Mouse (Mus musculus) hindbrain, embryonic 11.5 days (tissue): Measurements from ENCODE around the gene Fbxo3. TPM values are rescaled to one million over a fixed set of nuclear protein-coding genes. Genes with fewer than 3 reads are reported as not detected.
"Not testable (repeated sequence)": the region's sequence is repeated elsewhere in the genome, so short reads cannot be mapped to it uniquely, and the experiment has no call there.

Source experiments
- ATAC-seq: fragments of 200-750 bp; cut with Nextera tagmentation; 2 replicates; pipeline ENCODE4 v1.8.0; 2017; ENCODE audit warnings: mild to moderate bottlenecking, moderate TSS enrichment, moderate library complexity; ENCODE audit not compliant: low FRiP score
- DNase-seq: peaks from one replicate; pipeline ENCODE4 v3.0.0-alpha.2; 2015; ENCODE audit warnings: low spot score
- H3K27ac ChIP-seq: fragments of 300-500 bp; sonication (generic); 2 replicates; pipeline ENCODE4 v1.5.1; 2014; ENCODE audit warnings: mild to moderate bottlenecking, low read depth, low read length
- H3K27me3 ChIP-seq: fragments of 300-500 bp; sonication (generic); 2 replicates; pipeline ENCODE4 v1.6.1; 2014; ENCODE audit warnings: mild to moderate bottlenecking, low read length, moderate library complexity, mixed read lengths; ENCODE audit not compliant: control insufficient read depth, insufficient read depth
- H3K36me3 ChIP-seq: fragments of 300-500 bp; sonication (generic); 2 replicates; pipeline ENCODE4 v1.6.1; 2014; ENCODE audit warnings: mild to moderate bottlenecking, low read length, moderate library complexity, mixed read lengths; ENCODE audit not compliant: control insufficient read depth, insufficient read depth
- H3K4me1 ChIP-seq: fragments of 300-500 bp; sonication (generic); replicated peaks from 2 replicates; pipeline ENCODE4 v1.6.1; 2014; ENCODE audit warnings: low read length, mixed read lengths; ENCODE audit not compliant: control insufficient read depth, insufficient read depth
- H3K4me2 ChIP-seq: fragments of 300-500 bp; sonication (generic); replicated peaks from 2 replicates; pipeline ENCODE4 v1.6.1; 2014; ENCODE audit warnings: mild to moderate bottlenecking, low read depth, low read length
- H3K4me3 ChIP-seq: fragments of 300-500 bp; sonication (generic); 2 replicates; pipeline ENCODE4 v1.5.1; 2014; ENCODE audit warnings: low read depth, low read length
- H3K9ac ChIP-seq: fragments of 300-500 bp; sonication (generic); 2 replicates; pipeline ENCODE4 v1.6.1; 2014; ENCODE audit warnings: low read depth, low read length
- H3K9me3 ChIP-seq: fragments of 300-500 bp; sonication (generic); 2 replicates; pipeline ENCODE4 v1.6.1; 2016; ENCODE audit warnings: low read length; ENCODE audit not compliant: control insufficient read depth
- WGBS: fragments of 180-500 bp; shearing (Covaris S2); extraction: QIAGEN DNeasy Blood & Tissue Kit; methylation state at CpG from one replicate; pipeline ENCODE4 v1.1.7; 2014; 5-methylcytosine and 5-hydroxymethylcytosine counted together
- polyA plus RNA-seq: library from polyadenylated mRNA; unstranded; fragments of >200 nt; fragmentation: Nextera tagmentation; extraction: Ambion mirVana; gene quantifications from 2 replicates; pipeline ENCODE4 v1.2.1, GENCODE M21; 2014

Gene Fbxo3
- polyA plus RNA-seq, 1 experiment from 2014 or later: 61.4 TPM

DNA sequence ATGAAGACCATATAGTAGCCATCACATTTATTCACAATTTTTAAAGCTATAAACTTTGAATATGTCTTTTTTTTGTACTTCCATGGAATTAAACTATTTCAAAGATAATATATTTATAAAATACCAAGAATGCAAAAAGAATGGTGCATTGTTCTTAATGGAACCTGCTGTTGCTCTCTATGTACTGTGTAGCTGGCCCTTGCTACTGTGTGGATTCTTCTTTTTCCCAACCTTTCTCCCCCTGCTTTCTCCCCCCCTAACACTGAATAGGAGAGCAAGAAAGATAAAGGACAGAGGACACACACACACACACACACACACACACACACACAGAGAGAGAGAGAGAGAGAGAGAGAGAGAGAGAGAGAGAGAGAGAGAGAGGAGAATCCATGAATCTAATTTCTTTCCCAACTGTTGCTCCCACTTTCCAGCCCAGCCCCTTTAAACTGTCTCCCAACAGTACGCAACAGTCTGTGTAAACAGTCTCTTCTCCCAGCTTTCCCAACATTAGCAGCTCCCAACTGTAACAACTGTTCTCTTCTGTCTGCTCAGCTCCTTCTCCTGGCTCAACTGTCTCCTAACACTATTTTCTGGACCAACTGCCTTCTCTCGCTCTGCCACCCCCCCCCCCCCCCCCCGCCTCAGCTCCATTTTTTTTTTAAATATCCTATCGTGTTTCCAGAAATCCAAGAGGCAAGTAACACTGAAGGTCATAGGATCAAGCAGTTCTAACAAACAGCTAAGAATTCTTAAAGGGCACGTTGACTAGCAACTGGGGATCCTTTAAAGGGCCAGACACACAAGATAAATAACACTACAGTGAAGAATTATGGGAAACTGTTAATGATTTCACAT, 16.3 kb downstream of the Fbxo3 start:
- H3K4me1 ChIP-seq: no peaks in the 10 kb centered on the region
- H3K9me3 ChIP-seq: no peaks in the 10 kb centered on the region
- 35% methylated on average over 4 of the region's 5 CpGs for WGBS
- DNase-seq: no peak
- no peak overlapping the region for H3K27ac ChIP-seq
- ATAC-seq: no peak
- H3K9ac ChIP-seq: no peak overlapping the region
- H3K36me3 ChIP-seq: 0 out of 2 replicates have a peak, but pooled peaks cover 5% of the 10 kb centered on the region
- H3K27me3 ChIP-seq: no peaks in the 10 kb centered on the region
- H3K4me2 ChIP-seq: no peak overlapping the region
- no peak overlapping the region for H3K4me3 ChIP-seq

DNA sequence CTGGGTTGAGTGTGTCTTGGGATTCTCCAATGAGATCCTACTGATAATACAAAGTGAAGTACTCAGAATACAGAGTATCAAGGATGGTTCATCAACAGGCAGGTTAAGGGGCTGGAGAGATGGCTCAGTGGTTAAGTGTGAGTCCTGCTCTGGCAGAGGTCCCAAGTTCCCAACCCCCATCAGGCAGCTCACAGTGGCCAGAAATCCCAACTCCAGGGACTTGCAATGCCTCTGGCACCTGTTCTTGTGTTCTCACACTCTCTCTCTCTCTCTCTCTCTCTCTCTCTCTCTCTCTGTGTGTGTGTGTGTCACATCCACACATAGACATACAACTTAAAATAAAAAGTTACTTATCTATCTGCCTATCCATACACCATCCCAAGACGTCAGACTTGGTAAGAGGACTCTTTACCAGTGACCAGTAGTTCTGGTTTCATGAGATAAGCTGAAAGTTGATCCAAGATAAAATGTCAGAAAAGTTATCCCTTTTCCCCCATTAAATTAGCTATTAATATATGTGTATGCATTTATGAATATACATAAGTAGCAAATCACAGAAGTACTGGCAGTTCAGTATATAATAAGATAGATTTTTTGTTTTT, 17.1 kb downstream of the Fbxo3 start:
- H3K27ac ChIP-seq: no peak overlapping the region
- WGBS: 86% methylated on average over 1 of the region's 1 CpGs

DNA sequence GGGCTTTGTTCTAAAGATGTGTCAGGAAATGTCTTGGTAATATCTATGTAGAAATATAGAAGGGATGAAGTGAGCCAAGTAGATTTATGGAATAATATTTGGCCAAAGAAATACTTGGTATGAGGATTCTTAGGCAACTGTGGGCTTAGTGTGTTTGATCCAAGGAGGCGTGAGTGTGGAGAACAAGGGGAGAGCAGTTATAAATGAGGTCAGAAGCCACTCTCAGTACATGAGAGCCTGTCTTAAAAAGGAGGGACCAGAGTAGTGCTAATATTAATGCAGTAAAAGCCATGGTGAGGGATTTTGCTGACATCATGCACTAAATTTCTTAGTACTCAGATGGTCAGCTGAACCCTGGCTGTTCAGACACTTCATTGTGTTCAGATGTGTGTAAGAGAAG, 30.9 kb downstream of the Fbxo3 start:
- Histone ChIP-seq H3K4me2 (no peak overlapping the region), H3K9ac (no peak overlapping the region), H3K4me3 (no peak overlapping the region), H3K27ac (no peak overlapping the region), H3K4me1 (no peaks in the 10 kb centered on the region), H3K36me3 (0 out of 2 replicates have a peak, but pooled peaks cover 6% of the 10 kb centered on the region), H3K9me3 (no peaks in the 10 kb centered on the region), H3K27me3 (no peaks in the 10 kb centered on the region)
- WGBS: 88% methylated on average over 1 of the region's 1 CpGs
- ATAC-seq (no peak), DNase-seq (no peak)

More for the DNA sequence above, 17.1 kb downstream of the Fbxo3 start:
- Histone ChIP-seq H3K9ac (no peak overlapping the region), H3K27me3 (no peaks in the 10 kb centered on the region), H3K4me3 (no peak overlapping the region), H3K36me3 (0 out of 2 replicates have a peak, but pooled peaks cover 5% of the 10 kb centered on the region), H3K9me3 (no peaks in the 10 kb centered on the region), H3K4me2 (no peak overlapping the region), H3K4me1 (no peaks in the 10 kb centered on the region)
- no peak for DNase-seq
- ATAC-seq: no peak

DNA sequence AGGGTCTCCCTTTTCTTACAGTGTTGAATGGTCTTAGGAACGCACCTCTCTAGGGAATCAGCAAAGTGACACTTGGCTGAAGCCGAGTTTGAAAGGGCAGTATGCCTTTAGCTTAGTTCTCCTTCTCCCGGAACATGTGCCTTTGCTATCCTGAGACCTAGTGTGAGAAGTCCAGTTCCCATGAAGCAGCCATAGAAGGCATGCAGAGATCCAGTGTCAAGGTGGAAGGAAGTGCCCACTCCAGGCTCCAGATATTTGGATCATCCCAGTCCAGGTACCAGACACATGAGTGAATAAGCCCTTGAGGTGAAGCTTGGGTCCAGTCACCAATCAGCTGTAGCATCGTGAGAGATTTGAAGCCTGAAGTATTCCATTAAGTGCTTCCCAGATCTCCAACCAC, 31.4 kb downstream of the Fbxo3 start:
- Histone ChIP-seq H3K4me1 (no peaks in the 10 kb centered on the region), H3K27me3 (no peaks in the 10 kb centered on the region), H3K36me3 (0 out of 2 replicates have a peak, but pooled peaks cover 6% of the 10 kb centered on the region), H3K27ac (no peak overlapping the region), H3K4me3 (no peak overlapping the region), H3K9ac (no peak overlapping the region), H3K9me3 (no peaks in the 10 kb centered on the region), H3K4me2 (no peak overlapping the region)
- WGBS: 88% methylated on average over 4 of the region's 4 CpGs
- no peak for DNase-seq
- ATAC-seq: no peak

DNA sequence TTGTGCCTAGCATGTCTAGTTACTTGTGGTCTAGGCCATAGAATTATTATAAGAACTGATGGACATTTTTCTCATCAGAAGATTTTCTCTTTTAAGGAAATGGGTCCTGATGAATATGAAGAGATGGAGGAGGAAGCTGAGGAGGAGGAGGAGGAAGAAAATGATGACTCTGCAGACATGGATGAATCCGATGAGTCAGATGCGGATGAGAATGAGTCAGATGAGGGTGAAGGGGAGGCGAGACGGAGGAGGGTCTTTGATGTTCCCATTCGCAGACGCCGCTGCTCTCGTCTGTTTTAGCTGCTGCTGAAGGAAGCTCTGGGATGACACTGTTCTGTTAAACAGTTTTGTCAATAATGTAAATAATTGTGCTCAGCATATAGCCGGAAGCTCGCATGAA, 32.3 kb downstream of the Fbxo3 start:
- no peaks in the 10 kb centered on the region for H3K4me1 ChIP-seq
- no peak overlapping the region for H3K4me2 ChIP-seq
- 80% methylated on average over 10 of the region's 10 CpGs for WGBS
- no peak overlapping the region for H3K4me3 ChIP-seq
- H3K27ac ChIP-seq: no peak overlapping the region
- no peaks in the 10 kb centered on the region for H3K9me3 ChIP-seq
- no peaks in the 10 kb centered on the region for H3K27me3 ChIP-seq
- ATAC-seq (no peak), DNase-seq (no peak)
- H3K36me3 ChIP-seq: 0 out of 2 replicates have a peak, but pooled peaks cover 6% of the 10 kb centered on the region
- no peak overlapping the region for H3K9ac ChIP-seq

DNA sequence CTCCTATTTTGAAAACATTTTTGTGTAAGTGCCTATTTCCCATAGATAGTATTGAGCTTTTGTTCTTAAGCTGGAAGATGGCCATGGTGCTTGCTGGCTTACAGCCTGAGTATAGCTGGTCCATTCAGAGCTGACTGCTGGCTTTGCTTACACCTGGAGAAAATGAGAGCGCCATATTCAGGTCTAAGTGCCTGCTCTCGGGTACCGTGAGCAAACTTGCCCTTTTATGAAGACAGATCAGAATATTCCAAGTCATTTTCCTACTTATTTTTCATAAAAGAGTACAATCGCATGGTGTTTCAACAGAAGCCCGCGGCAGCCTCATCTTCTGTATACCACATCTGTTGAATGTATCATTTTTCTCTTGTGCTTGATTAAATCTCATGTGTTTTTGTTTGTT, 33.5 kb downstream of the Fbxo3 start:
- Histone ChIP-seq H3K4me1 (no peaks in the 10 kb centered on the region), H3K27me3 (no peaks in the 10 kb centered on the region), H3K36me3 (0 out of 2 replicates have a peak, but pooled peaks cover 4% of the 10 kb centered on the region), H3K9me3 (no peaks in the 10 kb centered on the region), H3K4me2 (no peak overlapping the region), H3K9ac (no peak overlapping the region), H3K27ac (no peak overlapping the region), H3K4me3 (no peak overlapping the region)
- DNase-seq (no peak), ATAC-seq (no peak)
- WGBS: 98% methylated on average over 6 of the region's 6 CpGs

DNA sequence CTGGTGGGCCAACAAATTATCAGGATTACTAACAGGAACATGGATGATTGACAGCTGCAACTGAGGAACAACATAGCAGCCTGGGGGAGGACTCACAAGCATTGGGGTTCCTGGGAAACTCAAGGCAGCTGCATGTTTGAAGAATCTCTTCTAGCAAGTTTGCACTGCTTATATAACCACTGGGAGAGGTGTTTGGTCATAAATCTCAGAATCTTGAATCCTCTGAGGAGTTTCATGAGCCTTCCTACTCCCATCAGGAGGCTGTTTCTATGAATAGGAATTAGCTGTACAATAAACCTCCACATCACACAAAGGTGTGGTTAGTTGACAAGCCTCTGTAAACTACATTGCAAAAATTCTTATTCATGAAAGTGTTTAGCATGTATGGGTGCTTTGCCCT, 35.1 kb downstream of the Fbxo3 start:
- Histone ChIP-seq H3K36me3 (0 out of 2 replicates have a peak, but pooled peaks cover 4% of the 10 kb centered on the region), H3K27ac (no peak overlapping the region), H3K4me1 (no peaks in the 10 kb centered on the region), H3K27me3 (no peaks in the 10 kb centered on the region), H3K4me3 (no peak overlapping the region), H3K4me2 (no peak overlapping the region), H3K9ac (no peak overlapping the region), H3K9me3 (no peaks in the 10 kb centered on the region)
- ATAC-seq (no peak), DNase-seq (no peak)

DNA sequence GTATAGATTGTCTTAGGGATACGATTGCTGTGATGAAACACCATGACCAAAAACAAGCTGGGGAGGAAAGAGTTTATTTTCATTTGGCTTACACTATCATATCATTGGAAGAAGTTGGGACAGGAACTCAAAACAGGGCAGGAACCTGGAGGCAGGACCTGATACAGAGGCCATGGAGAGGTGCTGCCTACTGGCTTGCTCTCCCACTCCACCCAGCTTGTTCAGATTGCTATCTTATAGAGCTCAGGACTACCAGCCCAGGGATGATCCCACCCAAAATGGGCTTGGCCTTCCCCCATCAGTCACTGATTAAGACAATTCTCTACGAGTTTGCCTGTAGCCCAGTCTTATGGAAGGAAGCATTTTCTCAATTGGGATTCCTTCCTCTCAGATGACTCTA, 36.6 kb downstream of the Fbxo3 start:
- Histone ChIP-seq H3K4me2 (no peak overlapping the region), H3K4me1 (no peaks in the 10 kb centered on the region), H3K27ac (no peak overlapping the region), H3K9ac (no peak overlapping the region), H3K36me3 (no peaks in the 10 kb centered on the region), H3K4me3 (no peak overlapping the region), H3K27me3 (no peaks in the 10 kb centered on the region), H3K9me3 (no peaks in the 10 kb centered on the region)
- 86% methylated on average over 2 of the region's 2 CpGs for WGBS
- no peak for DNase-seq
- ATAC-seq: no peak

DNA sequence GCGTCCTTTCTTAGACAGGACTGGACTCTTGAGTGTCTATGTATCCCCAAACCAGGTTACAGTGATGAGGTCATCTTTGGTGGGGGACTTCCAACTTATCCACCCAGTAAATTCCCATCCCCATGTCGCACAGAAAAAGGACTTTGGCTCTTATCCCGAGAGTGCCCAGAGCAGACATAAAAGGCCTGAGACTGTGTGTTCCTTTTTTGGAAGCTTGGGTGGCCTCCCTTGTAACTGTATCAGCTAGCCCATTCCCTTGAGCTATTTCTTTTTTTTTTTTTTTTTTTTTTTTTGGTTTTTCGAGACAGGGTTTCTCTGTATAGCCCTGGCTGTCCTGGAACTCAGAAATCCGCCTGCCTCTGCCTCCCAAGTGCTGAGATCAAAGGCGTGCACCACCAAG, 38.0 kb downstream of the Fbxo3 start, which contains the start of gene Gm10912:
Gm10912 (plus strand) TSS at position 301 of the 400 bp plus-strand sequence.
- H3K4me1 ChIP-seq, H3K9ac ChIP-seq, DNase-seq, ATAC-seq, H3K27ac ChIP-seq, H3K36me3 ChIP-seq, H3K4me2 ChIP-seq, H3K9me3 ChIP-seq, H3K4me3 ChIP-seq, H3K27me3 ChIP-seq: not testable (repeated sequence)
- WGBS: 95% methylated on average over 5 of the region's 6 CpGs
